Mouse (Mus musculus) embryonic stem cell, embryonic (primary cell): Measurements from ENCODE around the gene Pmpca.

Source experiments
- CTCF ChIA-PET, 4 experiments: fragments of 300-600 bp in 2 of 4; fragments of 350-600 bp in 2 of 4; sonication (Branson Sonifier 250); formaldehyde crosslinking; loops; one replicate each; lab custom pipeline; 2022; ENCODE audit warnings: inconsistent platforms in 2 of 4; lab: Charles Lee
- POLR2A ChIA-PET, 4 experiments: fragments of 300-600 bp in 2 of 4; fragments of 350-600 bp in 2 of 4; sonication (Branson Sonifier 250); formaldehyde crosslinking; loops; one replicate each; lab custom pipeline; 2022; ENCODE audit warnings: antibody characterized with exemption in 4 of 4, inconsistent platforms in 1 of 4; lab: Charles Lee

Pmpca gene

DNA sequence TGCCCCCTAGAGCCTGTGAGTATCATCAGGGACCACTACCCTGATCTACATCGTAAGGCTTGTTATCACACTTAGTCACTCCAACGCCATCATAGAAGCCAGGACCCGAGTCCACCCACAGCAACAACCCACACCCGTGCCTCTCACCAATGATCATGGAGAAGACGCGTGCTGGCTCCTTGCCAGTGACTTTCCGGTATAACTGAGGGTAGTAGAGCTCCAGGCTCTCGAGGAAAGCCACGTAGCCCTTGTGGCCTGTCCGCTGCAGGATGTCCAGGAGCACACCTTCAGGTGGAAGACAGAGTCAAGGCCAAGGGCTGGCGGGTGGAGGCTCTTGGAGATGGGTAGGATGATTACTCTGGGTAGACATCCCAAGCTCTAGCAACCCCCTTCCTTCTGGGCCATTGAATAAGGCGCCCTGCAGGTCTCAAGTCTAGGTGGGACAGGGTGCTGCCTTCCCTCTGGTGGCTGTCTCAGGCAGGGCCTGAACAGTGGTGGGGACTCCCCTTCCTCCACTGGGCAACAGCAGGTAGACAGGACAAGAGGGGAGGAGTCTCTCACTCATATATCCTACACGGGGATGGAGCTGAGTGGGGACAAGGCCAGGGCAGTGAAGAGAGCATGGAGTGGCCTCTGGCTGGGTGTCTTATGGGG, 30.3 kb upstream of the Pmpca start:
- ChIA-PET CTCF (interaction anchor here in 2 of 4 experiments (0.7 to 4.2 kb wide), 9 partner anchors 14 to 209 kb away, joined by 3 to 33 read pairs (median 7); partner anchors contain the start of gene Inpp5e (in 1 of the 2)), POLR2A (interaction anchor here in 3 of 4 experiments (0.8 to 10.4 kb wide), 12 partner anchors 14 to 145 kb away, joined by 3 to 151 read pairs (median 4); partner anchors contain the start of genes Entr1 (in 1 of the 3), Inpp5e (in 1 of the 3), Pmpca (in 1 of the 3) and Snapc4 (in 1 of the 3))

DNA sequence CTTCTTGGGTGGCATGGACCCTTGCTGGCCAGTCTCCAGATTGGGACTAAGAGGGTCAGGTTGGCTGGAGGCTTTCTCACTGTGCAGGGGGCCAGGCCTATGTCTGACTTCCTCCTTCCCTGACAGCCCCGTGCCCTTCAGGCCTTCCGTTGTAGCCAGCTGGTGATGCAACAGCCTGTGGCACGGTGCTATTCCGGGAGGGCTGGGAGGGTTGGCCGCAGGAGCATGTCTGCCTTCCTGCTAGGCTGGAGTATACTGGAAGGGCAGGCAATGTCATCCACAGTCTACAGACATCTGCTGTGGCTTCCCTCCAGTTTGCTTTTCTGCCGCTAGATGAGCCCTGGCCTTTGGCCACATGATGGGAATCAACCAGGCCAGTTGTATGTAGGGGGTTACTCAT, 29.2 kb upstream of the Pmpca start:
- ChIA-PET CTCF (interaction anchor here in 2 of 4 experiments (0.6 to 1.7 kb wide), 4 partner anchors 35 to 207 kb away, joined by 3 to 7 read pairs (median 4); partner anchors contain the start of gene Qsox2 (in 1 of the 2)), POLR2A (interaction anchor here in 2 of 4 experiments (0.6 to 10.4 kb wide), 4 partner anchors 13 to 34 kb away, joined by 3 to 151 read pairs (median 12); no protein-coding TSS in a partner anchor)

DNA sequence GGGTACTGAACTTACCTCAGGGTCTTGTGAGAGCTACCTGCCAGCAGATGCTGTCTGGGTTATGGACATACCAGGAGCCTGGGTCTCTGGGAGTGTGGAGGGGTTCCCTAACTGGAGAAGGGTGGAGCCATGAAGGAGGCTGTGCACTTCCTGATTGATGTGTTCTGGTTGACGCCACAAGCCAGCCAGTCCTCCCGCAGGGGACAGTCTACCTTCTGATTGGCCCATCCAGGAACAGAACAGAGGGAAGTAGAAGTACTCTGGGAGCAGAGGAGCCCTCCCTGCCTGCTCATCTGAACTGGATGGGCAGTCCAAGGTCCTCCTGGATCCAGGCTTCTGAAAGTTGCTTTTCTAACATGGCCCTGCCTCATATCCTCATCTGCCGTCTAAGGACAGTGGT, 28.4 kb upstream of the Pmpca start, which contains the start of gene Card9:
Gene Card9 (minus strand): TSS at position 147 of the 400 bp plus-strand sequence.
- CTCF ChIA-PET, result interaction anchor here in 2 of 4 experiments (1.2 to 1.7 kb wide), 2 partner anchors 36 to 48 kb away, joined by 3 to 7 read pairs; partner anchors contain the start of gene Inpp5e (in 1 of the 2)
- POLR2A ChIA-PET, result interaction anchor here (0.7 to 2.7 kb wide), 10 partner anchors 8 to 85 kb away, joined by 3 to 14 read pairs (median 4); partner anchors contain the start of genes Dnlz (in 4 of the 4), Snapc4 (in 2 of the 4) and Inpp5e (in 1 of the 4)

- ChIA-PET CTCF (interaction anchor here in 3 of 4 experiments (0.5 to 2.2 kb wide), 4 partner anchors 9 to 203 kb away, joined by 3 to 7 read pairs (median 4); partner anchors contain the start of gene Dnlz (in 1 of the 3)), POLR2A (interaction anchor here in 2 of 4 experiments (0.8 to 2.7 kb wide), 10 partner anchors 11 to 80 kb away, joined by 3 to 14 read pairs (median 4); partner anchors contain the start of genes Dnlz (in 1 of the 2), Entr1 (in 1 of the 2), Inpp5e (in 1 of the 2) and Pmpca (in 1 of the 2))
Observed at GRCm38 (mm10) chr2:26362991-26363390, 26.1 kb upstream of the Pmpca start.

DNA sequence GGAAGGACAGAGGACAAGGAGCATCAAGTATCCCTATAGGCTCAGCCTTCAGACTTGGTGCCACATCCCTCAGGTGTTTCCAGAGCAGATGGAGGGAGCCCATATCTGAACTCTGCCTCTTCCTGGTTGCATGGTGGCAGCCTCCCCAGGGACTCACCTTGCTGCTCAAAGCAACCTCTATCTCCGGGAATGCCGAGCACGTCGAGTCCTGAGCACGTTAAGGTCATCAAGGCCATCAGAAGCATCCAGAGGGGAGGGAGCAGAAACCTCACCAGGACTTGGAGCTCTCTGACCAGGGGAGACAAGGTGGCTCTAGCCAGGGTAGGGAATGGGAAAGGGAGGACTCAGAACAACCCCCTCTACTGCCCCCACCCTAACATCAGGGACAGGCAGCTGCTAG, 25.7 kb upstream of the Pmpca start:
- ChIA-PET POLR2A (interaction anchor here in 3 of 4 experiments (0.6 to 2.2 kb wide), 15 partner anchors 9 to 80 kb away, joined by 3 to 7 read pairs (median 4); partner anchors contain the start of genes Dnlz (in 1 of the 3), Entr1 (in 1 of the 3), Inpp5e (in 1 of the 3) and Pmpca (in 1 of the 3)), CTCF (interaction anchor here in 1 of 4 experiments (2.1 to 2.2 kb wide), 2 partner anchors 9 to 12 kb away, joined by 5 to 7 read pairs; partner anchors contain the start of gene Dnlz)

- CTCF ChIA-PET, result no interaction called here
- POLR2A ChIA-PET, result interaction anchor here (0.7 to 2.2 kb wide), 14 partner anchors 7 to 49 kb away, joined by 3 to 7 read pairs (median 4); partner anchors contain the start of genes Snapc4 (in 2 of the 4) and Gpsm1 (in 1 of the 4)
Observed at GRCm38 (mm10) chr2:26364738-26365465, 24.2 kb upstream of the Pmpca start.

DNA sequence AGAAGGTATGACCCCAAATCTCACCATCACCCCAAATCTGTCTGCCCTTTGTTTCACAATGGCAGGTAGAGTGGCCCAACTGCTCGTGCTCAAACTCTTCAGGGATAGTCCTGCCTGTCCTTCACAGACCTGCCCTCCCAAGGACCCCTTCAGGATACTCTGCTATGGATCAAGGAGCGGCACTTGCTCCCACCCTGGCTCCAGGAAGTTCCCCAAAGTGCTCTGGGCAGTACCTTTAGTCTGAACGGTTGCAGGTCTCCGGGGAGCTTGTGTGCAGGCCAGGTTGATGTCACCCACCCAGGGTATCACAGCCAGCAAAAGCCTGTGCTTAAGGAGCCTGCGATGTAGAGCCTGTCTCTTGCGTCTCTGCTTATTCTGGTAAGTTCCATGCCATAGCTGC, 21.2 kb upstream of the Pmpca start:
- POLR2A ChIA-PET, result interaction anchor here in 2 of 4 experiments (1.2 to 1.5 kb wide), 3 partner anchors 12 to 70 kb away, joined by 3 read pairs; partner anchors contain the start of gene Snapc4 (in 1 of the 2)
- CTCF ChIA-PET, result interaction anchor here in 2 of 4 experiments (1.3 to 1.4 kb wide), 2 partner anchors 11 to 43 kb away, joined by 3 to 4 read pairs; no protein-coding TSS in a partner anchor

DNA sequence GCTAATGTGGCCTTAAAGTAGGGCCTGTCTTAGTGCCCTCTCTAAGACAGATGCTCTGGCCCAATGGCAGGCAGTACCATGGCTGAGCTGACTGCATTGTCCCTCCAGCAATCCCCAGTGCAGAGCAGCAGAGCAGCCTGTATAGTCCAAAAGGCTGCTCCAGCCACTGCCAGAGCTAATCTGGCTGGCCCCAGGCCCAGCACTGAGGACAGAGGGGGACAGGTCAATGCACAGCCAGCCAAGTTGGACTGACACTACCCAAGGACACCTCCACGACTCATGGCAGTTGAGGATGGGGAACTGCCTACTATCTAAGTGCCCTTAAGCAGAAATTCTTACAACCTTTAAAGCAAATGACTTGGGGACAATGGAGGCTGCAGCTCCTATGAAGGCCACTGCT, 20.6 kb upstream of the Pmpca start:
- CTCF ChIA-PET, result interaction anchor here in 1 of 4 experiments (1.4 kb wide), 1 partner anchor 11 kb away, joined by 4 read pairs; no protein-coding TSS in a partner anchor
- POLR2A ChIA-PET, result no interaction called here

GRCm38 (mm10) chr2:26372396-26372795, 16.7 kb upstream of the Pmpca start:
- CTCF ChIA-PET, result interaction anchor here in 1 of 4 experiments (0.9 kb wide), 1 partner anchor 15 kb away, joined by 3 read pairs; no protein-coding TSS in a partner anchor

DNA sequence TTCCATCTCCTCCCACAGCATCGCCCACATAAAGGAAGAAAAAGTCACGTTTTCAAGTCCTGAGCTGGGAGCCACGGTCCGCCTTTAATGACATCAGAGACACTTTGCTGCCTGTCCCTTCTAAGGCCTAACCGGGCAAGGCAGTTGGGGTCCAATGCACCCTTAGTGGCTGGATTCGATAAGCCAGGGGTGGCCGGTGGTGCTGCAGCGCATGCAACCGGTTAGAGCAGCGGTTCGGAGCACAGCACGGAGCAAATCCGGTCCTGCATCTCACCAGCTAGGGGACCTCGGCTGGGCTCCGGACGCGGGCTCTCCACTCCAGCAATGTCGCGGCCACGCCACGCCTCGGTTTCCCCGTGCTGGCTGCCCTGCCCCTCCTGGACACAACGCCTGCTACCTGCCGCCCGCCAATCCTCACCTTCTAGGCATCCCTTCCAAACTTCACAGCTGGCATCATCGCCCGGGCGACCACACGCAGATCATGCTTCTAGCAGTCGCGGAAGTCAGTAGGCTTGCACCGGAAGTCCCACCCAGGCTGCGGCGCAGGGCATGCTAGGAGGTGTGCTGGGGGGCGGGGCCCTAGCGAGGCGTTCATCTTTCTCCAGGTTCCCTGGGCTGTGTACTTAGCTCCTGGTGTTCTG, 8.9 kb upstream of the Pmpca start, which contains the start of gene Snapc4:
Gene Snapc4 (minus strand): TSS at position 523 of the 641 bp plus-strand sequence.
- ChIA-PET CTCF (interaction anchor here (0.6 to 3.3 kb wide), 12 partner anchors 26 to 734 kb away, joined by 3 to 15 read pairs (median 5); partner anchors contain the start of genes Inpp5e (in 3 of the 4) and Dnlz (in 1 of the 4)), POLR2A (interaction anchor here (0.7 to 5.0 kb wide), 48 partner anchors 8 to 255 kb away, joined by 3 to 33 read pairs (median 4); partner anchors contain the start of genes Dnlz (in 3 of the 4), Inpp5e (in 3 of the 4), Pmpca (in 3 of the 4) and Sec16a (in 3 of the 4))

More at GRCm38 (mm10) chr2:26372396-26372795, 16.7 kb upstream of the Pmpca start:
- POLR2A ChIA-PET, result interaction anchor here in 3 of 4 experiments (0.5 to 1.7 kb wide), 5 partner anchors 8 to 364 kb away, joined by 3 to 5 read pairs (median 3); partner anchors contain the start of genes Entr1 (in 1 of the 3) and Pmpca (in 1 of the 3)

GRCm38 (mm10) chr2:26380871-26381270, 8.3 kb upstream of the Pmpca start:
- ChIA-PET CTCF (interaction anchor here (1.2 to 3.3 kb wide), 7 partner anchors 27 to 56 kb away, joined by 3 to 15 read pairs (median 6); partner anchors contain the start of genes Inpp5e (in 3 of the 4) and Dnlz (in 1 of the 4)), POLR2A (interaction anchor here (0.7 to 5.0 kb wide), 43 partner anchors 8 to 227 kb away, joined by 3 to 33 read pairs (median 4); partner anchors contain the start of genes Dnlz (in 3 of the 4), Inpp5e (in 3 of the 4), Pmpca (in 3 of the 4) and Entr1 (in 2 of the 4))

GRCm38 (mm10) chr2:26387713-26388112, 1.4 kb upstream of the Pmpca start:
- CTCF ChIA-PET, result interaction anchor here in 3 of 4 experiments (0.6 to 4.6 kb wide), 8 partner anchors 21 to 1055 kb away, joined by 3 to 31 read pairs (median 6); partner anchors contain the start of genes Inpp5e (in 2 of the 3) and Brd3os (in 1 of the 3)
- POLR2A ChIA-PET, result interaction anchor here in 3 of 4 experiments (0.5 to 14.2 kb wide), 25 partner anchors 9 to 410 kb away, joined by 3 to 127 read pairs (median 5); partner anchors contain the start of genes Inpp5e (in 3 of the 3), Sec16a (in 2 of the 3), Gm20532 (in 1 of the 3) and Snapc4 (in 1 of the 3)

DNA sequence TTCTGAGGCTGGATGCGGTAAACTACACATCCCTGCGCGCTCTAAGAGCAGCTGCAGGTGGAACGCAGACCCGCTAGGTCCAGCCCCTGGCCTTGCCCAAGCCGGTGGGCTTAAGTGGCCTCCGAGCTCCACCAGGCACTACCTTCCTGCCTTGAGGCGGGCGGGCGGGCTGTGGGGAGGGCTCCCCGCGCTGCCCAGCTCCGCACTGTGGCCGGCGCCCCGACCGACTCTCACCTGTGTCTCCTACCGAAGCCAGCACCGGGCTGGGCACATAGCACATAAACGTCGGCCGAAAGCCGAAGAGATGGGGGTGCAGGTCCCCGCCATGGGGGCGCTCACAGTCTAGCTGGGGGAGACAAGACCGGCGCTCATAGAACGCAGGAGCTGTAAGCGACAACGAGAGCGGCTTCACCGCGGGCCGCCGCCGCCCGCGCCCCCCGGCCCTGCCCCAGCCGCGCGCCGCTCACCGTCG, 421 bp upstream of the Pmpca start:
- POLR2A ChIA-PET, result interaction anchor here (0.6 to 14.2 kb wide), 42 partner anchors 9 to 390 kb away, joined by 3 to 127 read pairs (median 4); partner anchors contain the start of genes Inpp5e (in 3 of the 4), Sec16a (in 2 of the 4), Snapc4 (in 2 of the 4) and Dnlz (in 1 of the 4)
- CTCF ChIA-PET, result interaction anchor here (0.5 to 4.6 kb wide), 14 partner anchors 20 to 702 kb away, joined by 3 to 31 read pairs (median 4); partner anchors contain the start of genes Inpp5e (in 3 of the 4), Dnlz (in 1 of the 4) and Sec16a (in 1 of the 4)

GRCm38 (mm10) chr2:26390954-26391353, 1.8 kb downstream of the Pmpca start:
- ChIA-PET POLR2A (interaction anchor here in 3 of 4 experiments (0.6 to 14.2 kb wide), 11 partner anchors 10 to 1166 kb away, joined by 3 to 127 read pairs (median 6); partner anchors contain the start of genes Inpp5e (in 3 of the 3), Agpat2 (in 1 of the 3), Sec16a (in 1 of the 3) and Snapc4 (in 1 of the 3)), CTCF (interaction anchor here in 3 of 4 experiments (0.5 to 4.6 kb wide), 3 partner anchors 18 to 19 kb away, joined by 3 to 31 read pairs (median 15); partner anchors contain the start of gene Inpp5e (in 2 of the 3))

- CTCF ChIA-PET, result interaction anchor here in 2 of 4 experiments (3.5 to 4.6 kb wide), 2 partner anchors 17 kb away, joined by 15 to 31 read pairs; partner anchors contain the start of gene Inpp5e (in 2 of the 2)
- POLR2A ChIA-PET, result interaction anchor here in 3 of 4 experiments (1.6 to 14.2 kb wide), 5 partner anchors 10 to 18 kb away, joined by 5 to 127 read pairs (median 8); partner anchors contain the start of genes Inpp5e (in 3 of the 3) and Snapc4 (in 1 of the 3)
Observed at GRCm38 (mm10) chr2:26391617-26392016, 2.5 kb downstream of the Pmpca start.
